Mouse (Mus musculus): ENCODE measurements at regions not wholly inside any gene's neighbourhood (a gene's known extent, or its start where the extent isn't known, plus 50 kb on each side); places are given as distances from the start of the nearest gene placed in this dataset.

DNA sequence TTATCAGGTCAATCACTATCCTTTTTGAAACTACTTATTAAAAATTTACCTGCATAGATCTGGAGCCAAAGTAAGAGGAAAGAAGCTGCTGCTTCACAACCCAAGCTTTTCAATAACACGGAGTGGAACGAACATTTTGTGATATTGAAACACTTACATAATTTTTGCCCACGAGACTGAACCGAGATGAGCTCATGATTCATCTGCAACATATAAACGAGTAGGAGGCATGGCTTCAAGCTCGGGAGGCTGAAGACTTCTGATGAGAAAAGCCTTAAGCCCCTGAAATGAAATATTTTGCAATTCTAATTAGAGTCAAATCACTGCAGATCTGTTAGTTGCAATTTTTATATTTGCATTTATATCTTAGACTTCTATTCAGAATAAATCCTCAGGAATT is 321.0 kb downstream of the Fam198b start:
- TF ChIP-seq CTCF (IDR thresholded peaks at IDR 0.05) (no peak), EP300 (IDR thresholded peaks at IDR 0.05) (no peak)

Measured in lung, postnatal 0 days (tissue).